Mouse (Mus musculus): ENCODE results near the gene Pgpep1l. TPM values are rescaled to one million over a fixed set of nuclear protein-coding genes. Genes with fewer than 3 reads are reported as not detected.
A peak's percentile ranks its signal among the peaks of the same experiment; 100 is the strongest.

Gene Pgpep1l
- not detected in 2 replicates for polyA plus RNA-seq (2015; fragmentation: Nextera tagmentation; extraction: Ambion mirVana)

DNA sequence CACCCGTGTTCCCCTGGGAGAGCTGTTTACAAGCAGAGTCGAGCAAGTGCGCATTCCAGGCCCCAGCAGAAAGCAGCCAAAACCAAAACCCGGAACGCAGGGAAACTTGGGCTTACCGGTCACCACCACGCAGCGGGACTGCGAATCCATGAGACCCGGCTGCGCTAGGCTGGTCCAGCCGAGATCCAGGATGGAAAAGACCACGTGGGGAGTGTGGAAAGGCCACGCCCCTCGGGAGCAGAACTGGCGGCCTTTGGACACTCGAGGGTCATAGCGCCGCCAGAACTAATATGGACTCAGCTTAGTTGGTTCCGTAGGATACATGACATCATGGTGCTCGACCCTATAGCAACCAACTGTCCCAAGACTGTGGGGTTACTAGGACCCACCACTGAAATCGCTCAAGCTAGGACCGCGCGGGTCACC lies at the start of gene Pgpep1l:
TSS of gene Pgpep1l (minus strand) at position 206 of the 426 bp plus-strand sequence.
- peaks cover 44% of the 10 kb centered on the region for H3K4me1 ChIP-seq (ENCODE audit: insufficient read depth, low read length)
- peak within 1 kb of the TSS; percentile 39 for H3K9ac ChIP-seq (replicated peaks; ENCODE audit: low read length)
- no peaks in the 10 kb centered on the region for H3K9me3 ChIP-seq (ENCODE audit: low read length)
- no peaks in the 10 kb centered on the region for H3K36me3 ChIP-seq (ENCODE audit: insufficient read depth, low read length)
- WGBS: 5% methylated on average over 25 of the region's 25 CpGs
- H3K27me3 ChIP-seq (ENCODE audit: insufficient read depth, low read length): 0 out of 2 replicates have a peak, but pooled peaks cover 4% of the 10 kb centered on the region
- ATAC-seq (ENCODE audit: low FRiP score, low TSS enrichment): peak; percentile 62
- peak within 1 kb of the TSS; percentile 40 for H3K27ac ChIP-seq (ENCODE audit: low read length)
- peak within 1 kb of the TSS; percentile 45 for H3K4me3 ChIP-seq (ENCODE audit: low read length)
- H3K4me2 ChIP-seq (replicated peaks; ENCODE audit: low read depth, low read length): peak within 1 kb of the TSS; percentile 77

DNA sequence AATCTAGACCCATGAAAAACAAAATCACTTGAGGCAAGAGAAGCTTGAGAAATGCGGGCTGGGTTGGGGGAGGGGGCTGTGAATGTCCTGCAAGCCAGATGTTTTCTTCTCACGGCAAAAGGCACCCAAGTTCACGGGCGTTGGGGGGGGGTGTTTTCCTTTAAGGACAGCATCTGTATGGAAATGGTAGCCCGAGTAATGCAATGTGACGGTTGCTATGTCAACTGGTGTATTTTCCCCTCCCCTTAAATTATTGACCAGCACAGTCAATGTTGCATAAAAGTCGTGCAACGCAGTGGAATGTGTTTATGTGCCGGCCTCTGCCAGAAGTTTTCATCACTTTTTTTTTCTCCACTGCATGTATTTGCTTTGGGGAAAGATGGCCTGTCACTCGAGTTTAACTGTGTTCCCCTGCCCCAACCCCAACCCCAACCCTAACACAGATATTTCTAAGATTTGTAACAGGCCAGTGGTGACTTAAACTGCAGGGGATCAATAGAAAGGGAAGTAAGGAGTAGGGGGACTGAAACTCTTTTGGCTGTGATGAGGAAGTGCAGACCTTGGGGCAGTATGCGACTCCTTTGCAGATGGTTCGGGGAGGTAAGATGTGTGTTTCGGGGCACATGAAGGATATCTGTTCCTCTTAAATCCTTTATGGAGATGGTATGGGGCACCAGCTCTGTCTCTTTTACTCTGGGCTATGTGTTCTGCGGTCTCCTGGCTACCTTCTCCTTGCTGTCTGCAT lies 49.2 kb upstream of the Pgpep1l start:
- Histone ChIP-seq H3K27me3 (ENCODE audit: insufficient read depth, low read length) (no peaks in the 10 kb centered on the region), H3K9ac (replicated peaks; ENCODE audit: low read length) (no peak overlapping the region), H3K4me1 (ENCODE audit: insufficient read depth, low read length) (peaks cover 21% of the 10 kb centered on the region), H3K4me3 (ENCODE audit: low read length) (no peak overlapping the region), H3K27ac (ENCODE audit: low read length) (no peak overlapping the region), H3K9me3 (ENCODE audit: low read length) (no peaks in the 10 kb centered on the region), H3K36me3 (ENCODE audit: insufficient read depth, low read length) (no peaks in the 10 kb centered on the region), H3K4me2 (replicated peaks; ENCODE audit: low read depth, low read length) (no peak overlapping the region)
- WGBS: 59% methylated on average over 14 of the region's 14 CpGs
- ATAC-seq (ENCODE audit: low FRiP score, low TSS enrichment): no peak

DNA sequence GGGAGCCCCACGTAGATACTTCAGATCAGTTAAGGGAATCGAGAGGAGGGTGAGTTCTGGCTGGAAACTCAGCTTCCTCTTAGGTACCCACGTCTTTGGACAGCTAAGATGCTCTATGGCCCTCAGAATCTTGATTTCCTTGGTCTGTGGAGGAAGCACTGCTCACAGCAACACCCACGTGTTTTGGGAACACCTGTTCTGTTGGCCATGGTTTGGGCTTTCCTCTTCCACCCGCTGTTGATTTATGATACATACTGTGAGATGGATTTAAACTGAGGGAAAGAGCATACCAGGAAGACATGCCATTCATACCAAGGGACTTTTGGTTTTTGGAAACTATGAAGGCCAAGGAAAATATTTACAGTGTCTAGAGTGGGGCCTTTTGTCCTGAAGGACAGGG lies 48.4 kb upstream of the Pgpep1l start:
- Histone ChIP-seq H3K4me3 (ENCODE audit: low read length) (no peak overlapping the region), H3K27ac (ENCODE audit: low read length) (no peak overlapping the region), H3K9me3 (ENCODE audit: low read length) (no peaks in the 10 kb centered on the region), H3K36me3 (ENCODE audit: insufficient read depth, low read length) (no peaks in the 10 kb centered on the region), H3K4me1 (ENCODE audit: insufficient read depth, low read length) (peaks cover 21% of the 10 kb centered on the region), H3K4me2 (replicated peaks; ENCODE audit: low read depth, low read length) (no peak overlapping the region), H3K9ac (replicated peaks; ENCODE audit: low read length) (no peak overlapping the region), H3K27me3 (ENCODE audit: insufficient read depth, low read length) (no peaks in the 10 kb centered on the region)
- ATAC-seq (ENCODE audit: low FRiP score, low TSS enrichment): no peak
- WGBS: 75% methylated on average over 5 of the region's 5 CpGs

DNA sequence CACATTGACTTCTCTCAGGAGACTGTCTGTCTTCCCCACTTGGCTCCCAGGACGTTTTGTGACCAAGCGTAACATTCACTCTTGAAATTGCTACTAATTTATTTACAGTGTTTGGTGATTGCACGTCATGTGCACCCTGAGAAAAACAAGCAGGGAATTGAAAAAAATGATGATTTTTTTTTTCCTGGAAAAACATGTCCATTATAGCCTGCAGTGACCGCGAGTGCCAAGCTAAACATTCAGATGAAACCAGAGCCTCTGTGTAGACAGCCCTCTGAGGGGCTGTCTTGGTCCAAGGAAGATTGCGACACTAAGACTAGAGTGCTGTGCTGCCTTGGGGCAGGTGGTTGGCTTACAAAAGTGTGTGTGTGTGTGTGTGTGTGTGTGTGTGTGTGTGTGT lies 47.4 kb upstream of the Pgpep1l start:
- no peak overlapping the region for H3K9ac ChIP-seq (replicated peaks; ENCODE audit: low read length)
- no peak for ATAC-seq (ENCODE audit: low FRiP score, low TSS enrichment)
- peaks cover 21% of the 10 kb centered on the region for H3K4me1 ChIP-seq (ENCODE audit: insufficient read depth, low read length)

DNA sequence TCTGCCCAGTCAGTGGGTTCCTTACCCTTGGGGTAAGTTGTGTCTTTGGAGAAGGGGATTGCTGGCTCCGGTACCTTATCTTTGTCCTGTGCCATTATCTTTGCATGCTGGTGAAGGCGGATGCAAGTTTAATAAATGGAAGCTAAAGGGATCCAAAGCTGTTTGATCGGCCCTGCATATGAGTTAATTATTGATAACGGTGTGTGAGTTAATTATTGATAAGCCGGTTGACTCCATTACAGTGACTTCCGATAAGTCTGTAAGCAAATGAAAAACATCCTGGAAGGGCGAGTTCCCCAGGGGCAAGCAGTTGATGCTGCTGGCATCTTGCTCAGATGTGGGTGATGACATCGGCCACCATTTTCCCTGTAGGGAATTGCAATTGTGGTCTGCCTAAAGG lies 42.7 kb upstream of the Pgpep1l start:
- no peak overlapping the region for H3K9ac ChIP-seq (replicated peaks; ENCODE audit: low read length)
- no peaks in the 10 kb centered on the region for H3K9me3 ChIP-seq (ENCODE audit: low read length)
- no peaks in the 10 kb centered on the region for H3K27me3 ChIP-seq (ENCODE audit: insufficient read depth, low read length)
- no peak overlapping the region for H3K27ac ChIP-seq (ENCODE audit: low read length)
- no peak for ATAC-seq (ENCODE audit: low FRiP score, low TSS enrichment)
- WGBS: 74% methylated on average over 8 of the region's 8 CpGs
- no peak overlapping the region for H3K4me3 ChIP-seq (ENCODE audit: low read length)
- H3K36me3 ChIP-seq (ENCODE audit: insufficient read depth, low read length): no peaks in the 10 kb centered on the region
- no peak overlapping the region for H3K4me2 ChIP-seq (replicated peaks; ENCODE audit: low read depth, low read length)
- H3K4me1 ChIP-seq (ENCODE audit: insufficient read depth, low read length): 0 out of 2 replicates have a peak, but pooled peaks cover 5% of the 10 kb centered on the region

More for the DNA sequence above, 47.4 kb upstream of the Pgpep1l start:
- Histone ChIP-seq H3K27ac (ENCODE audit: low read length) (no peak overlapping the region), H3K4me2 (replicated peaks; ENCODE audit: low read depth, low read length) (no peak overlapping the region), H3K4me3 (ENCODE audit: low read length) (no peak overlapping the region), H3K27me3 (ENCODE audit: insufficient read depth, low read length) (no peaks in the 10 kb centered on the region), H3K36me3 (ENCODE audit: insufficient read depth, low read length) (no peaks in the 10 kb centered on the region), H3K9me3 (ENCODE audit: low read length) (no peaks in the 10 kb centered on the region)
- 33% methylated on average over 6 of the region's 6 CpGs for WGBS

DNA sequence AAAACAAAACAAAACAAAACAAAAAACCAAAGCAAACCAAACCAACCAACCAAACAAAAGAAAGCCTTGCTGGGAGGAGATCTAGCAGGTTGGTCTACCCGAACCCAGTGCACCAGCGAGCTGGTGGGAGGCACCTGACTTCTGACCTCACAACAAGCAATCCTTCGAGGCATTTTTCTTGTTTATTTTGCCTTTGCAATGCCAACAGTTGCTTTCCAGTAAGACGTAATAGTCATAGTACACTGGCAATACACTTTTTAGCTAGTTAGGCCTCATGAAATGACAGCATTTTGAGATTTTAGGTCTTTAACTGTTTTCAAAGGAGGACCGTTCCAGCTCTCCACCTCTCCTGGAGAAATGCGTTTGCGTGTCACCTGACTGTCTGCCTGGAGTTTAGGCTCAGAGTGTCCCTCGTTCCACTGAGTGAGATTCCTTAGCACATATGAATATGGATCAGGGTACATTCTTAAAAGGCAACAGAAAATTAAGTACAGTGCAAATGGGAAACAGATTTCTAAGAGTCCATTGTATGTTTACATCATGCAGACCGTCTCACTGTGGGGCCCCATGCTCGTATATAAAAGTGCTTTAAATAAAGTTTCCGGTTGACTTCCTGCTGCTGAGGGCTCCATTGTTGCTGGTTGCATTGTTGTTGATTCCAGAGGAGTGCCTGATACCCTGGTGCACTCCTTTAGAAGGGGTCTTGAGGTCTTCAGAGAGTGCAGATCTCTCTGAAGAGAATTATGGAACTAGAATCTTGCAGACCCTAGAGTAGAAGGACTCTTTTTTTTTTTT lies 41.9 kb upstream of the Pgpep1l start:
- WGBS: 51% methylated on average over 11 of the region's 11 CpGs
- Histone ChIP-seq H3K4me3 (ENCODE audit: low read length) (no peak overlapping the region), H3K36me3 (ENCODE audit: insufficient read depth, low read length) (no peaks in the 10 kb centered on the region), H3K9ac (replicated peaks; ENCODE audit: low read length) (no peak overlapping the region), H3K4me2 (replicated peaks; ENCODE audit: low read depth, low read length) (no peak overlapping the region), H3K4me1 (ENCODE audit: insufficient read depth, low read length) (no peaks in the 10 kb centered on the region), H3K9me3 (ENCODE audit: low read length) (no peaks in the 10 kb centered on the region), H3K27ac (ENCODE audit: low read length) (no peak overlapping the region), H3K27me3 (ENCODE audit: insufficient read depth, low read length) (no peaks in the 10 kb centered on the region)
- no peak for ATAC-seq (ENCODE audit: low FRiP score, low TSS enrichment)

DNA sequence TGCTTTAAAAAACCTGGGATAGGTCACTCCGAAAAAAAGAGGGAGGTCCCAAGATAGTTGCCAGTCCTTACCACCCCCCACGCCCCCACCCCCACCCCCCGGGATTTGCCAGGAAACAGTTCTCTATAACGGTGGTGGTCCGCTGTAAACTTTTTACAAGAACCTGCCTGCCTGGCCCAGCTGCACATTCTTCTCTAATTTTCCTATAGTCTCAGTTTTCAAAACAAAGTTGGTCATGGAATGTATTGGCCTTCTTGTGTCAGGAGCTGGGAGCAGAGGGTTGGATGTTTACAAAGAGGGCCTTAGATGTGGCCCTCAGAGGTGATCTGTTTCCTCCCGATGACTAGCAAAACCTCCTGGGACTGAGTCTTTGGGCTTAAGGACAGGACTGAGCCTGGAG lies 39.7 kb upstream of the Pgpep1l start:
- Histone ChIP-seq H3K9me3 (ENCODE audit: low read length) (no peaks in the 10 kb centered on the region), H3K9ac (replicated peaks; ENCODE audit: low read length) (no peak overlapping the region), H3K4me1 (ENCODE audit: insufficient read depth, low read length) (no peaks in the 10 kb centered on the region), H3K27ac (ENCODE audit: low read length) (no peak overlapping the region), H3K4me3 (ENCODE audit: low read length) (no peak overlapping the region), H3K36me3 (ENCODE audit: insufficient read depth, low read length) (no peaks in the 10 kb centered on the region), H3K27me3 (ENCODE audit: insufficient read depth, low read length) (no peaks in the 10 kb centered on the region), H3K4me2 (replicated peaks; ENCODE audit: low read depth, low read length) (no peak overlapping the region)
- no peak for ATAC-seq (ENCODE audit: low FRiP score, low TSS enrichment)
- 47% methylated on average over 6 of the region's 6 CpGs for WGBS

DNA sequence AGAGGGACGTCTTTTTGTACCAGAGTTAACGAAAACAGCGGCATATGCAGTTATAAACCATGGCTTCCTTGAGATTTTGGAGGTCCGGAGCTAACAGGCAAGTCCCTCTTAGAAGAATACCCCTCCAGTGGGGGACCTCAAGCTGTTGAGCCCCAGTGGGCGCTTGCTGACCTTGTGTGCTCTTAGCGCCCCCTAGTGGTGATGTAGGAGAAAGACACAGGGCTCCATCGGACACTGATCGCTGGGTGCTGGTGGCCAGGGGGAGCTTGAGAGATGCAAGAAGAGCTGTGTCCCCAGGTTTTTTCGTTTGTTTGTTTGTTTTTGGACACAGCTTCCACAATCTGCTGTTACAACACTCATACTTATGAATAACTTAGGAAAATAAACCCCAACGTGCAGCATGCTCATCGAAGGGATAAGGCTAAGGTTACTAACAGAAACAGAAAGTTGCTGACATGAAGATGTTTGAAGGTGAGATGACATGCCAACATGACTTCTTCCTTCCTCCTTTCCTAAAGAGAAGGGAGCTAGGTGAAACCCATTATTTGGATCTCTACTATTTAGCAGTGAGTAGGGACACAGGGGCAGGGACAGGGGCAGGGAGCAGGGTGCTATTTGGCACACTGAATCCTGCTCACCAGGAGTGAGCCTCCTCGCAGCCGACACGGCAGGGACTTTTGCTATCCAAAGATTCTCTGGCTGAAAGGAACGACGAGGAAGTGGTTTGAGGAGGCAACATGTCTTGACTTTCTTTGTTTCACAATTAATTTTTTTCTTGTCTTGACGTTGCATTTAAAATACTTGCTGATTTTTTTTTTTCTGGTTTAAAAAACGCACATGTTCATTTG lies 38.8 kb upstream of the Pgpep1l start:
- peak overlapping the region; percentile 39 for H3K4me2 ChIP-seq (replicated peaks; ENCODE audit: low read depth, low read length)
- no peak overlapping the region for H3K27ac ChIP-seq (ENCODE audit: low read length)
- H3K4me3 ChIP-seq (ENCODE audit: low read length): peak overlapping the region; percentile 14; the same call in 1 of the 2 replicates
- H3K4me1 ChIP-seq (ENCODE audit: insufficient read depth, low read length): no peaks in the 10 kb centered on the region
- H3K9me3 ChIP-seq (ENCODE audit: low read length): no peaks in the 10 kb centered on the region
- WGBS: 28% methylated on average over 18 of the region's 18 CpGs
- peak; percentile 84; the same call in 1 of the 2 replicates for ATAC-seq (ENCODE audit: low FRiP score, low TSS enrichment)
- no peaks in the 10 kb centered on the region for H3K36me3 ChIP-seq (ENCODE audit: insufficient read depth, low read length)
- H3K27me3 ChIP-seq (ENCODE audit: insufficient read depth, low read length): no peaks in the 10 kb centered on the region
- H3K9ac ChIP-seq (replicated peaks; ENCODE audit: low read length): no peak overlapping the region; the same call in 1 of the 2 replicates

DNA sequence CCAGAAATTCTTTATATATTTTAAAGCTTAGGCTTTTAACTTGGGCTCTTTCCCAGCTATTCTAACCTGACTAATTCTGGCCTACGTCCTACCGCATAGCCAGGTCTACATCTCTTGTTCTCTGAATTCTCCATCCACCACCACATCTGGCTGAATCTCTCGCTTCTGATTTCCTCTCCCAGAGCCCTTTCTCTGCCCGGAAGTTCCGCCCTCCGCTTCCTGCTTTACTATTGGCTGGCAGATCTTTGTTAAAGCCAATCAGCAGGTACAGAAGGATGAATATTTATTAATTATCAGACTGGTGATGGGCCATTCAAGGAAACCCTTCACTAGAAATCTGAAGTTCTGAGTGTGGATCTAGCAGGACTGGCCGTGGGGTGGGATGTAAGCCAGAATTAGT lies 37.1 kb upstream of the Pgpep1l start:
- Histone ChIP-seq H3K9me3 (ENCODE audit: low read length) (no peaks in the 10 kb centered on the region), H3K27me3 (ENCODE audit: insufficient read depth, low read length) (no peaks in the 10 kb centered on the region), H3K9ac (replicated peaks; ENCODE audit: low read length) (no peak overlapping the region), H3K4me2 (replicated peaks; ENCODE audit: low read depth, low read length) (no peak overlapping the region), H3K4me1 (ENCODE audit: insufficient read depth, low read length) (no peaks in the 10 kb centered on the region), H3K27ac (ENCODE audit: low read length) (no peak overlapping the region), H3K4me3 (ENCODE audit: low read length) (no peak overlapping the region), H3K36me3 (ENCODE audit: insufficient read depth, low read length) (no peaks in the 10 kb centered on the region)
- 76% methylated on average over 7 of the region's 7 CpGs for WGBS
- no peak for ATAC-seq (ENCODE audit: low FRiP score, low TSS enrichment)
